Mouse (Mus musculus): Measurements from ENCODE around the gene Pum2. TPM values are rescaled to one million over a fixed set of nuclear protein-coding genes. Genes with fewer than 3 reads are reported as not detected.

Gene Pum2
- polyA plus RNA-seq, 1 experiment: 218 TPM

GRCm38 (mm10) chr12:8726890-8727289 lies 53.0 kb downstream of the Pum2 start:
- 58% methylated on average over 1 of the region's 1 CpGs for WGBS
- no peak overlapping the region for H3K27ac ChIP-seq (ENCODE audit: insufficient read depth, low read depth, low read length)
- H3K4me1 ChIP-seq (ENCODE audit: control insufficient read depth, insufficient read depth, low read length): no peaks in the 10 kb centered on the region
- H3K4me3 ChIP-seq (ENCODE audit: insufficient read depth, low read depth, low read length): no peak overlapping the region
- TF ChIP-seq CTCF (IDR thresholded peaks at IDR 0.05; ENCODE audit: insufficient read depth, low read depth, low read length) (no peak), POLR2A (IDR thresholded peaks at IDR 0.05; ENCODE audit: insufficient read depth, low read depth, low read length) (no peak)

- 79% methylated on average over 2 of the region's 2 CpGs for WGBS
- Histone ChIP-seq H3K4me3 (ENCODE audit: insufficient read depth, low read depth, low read length) (no peak overlapping the region), H3K4me1 (ENCODE audit: control insufficient read depth, insufficient read depth, low read length) (no peaks in the 10 kb centered on the region), H3K27ac (ENCODE audit: insufficient read depth, low read depth, low read length) (no peak overlapping the region)
- no peak for TF ChIP-seq POLR2A (IDR thresholded peaks at IDR 0.05; ENCODE audit: insufficient read depth, low read depth, low read length)
- no peak for TF ChIP-seq CTCF (IDR thresholded peaks at IDR 0.05; ENCODE audit: insufficient read depth, low read depth, low read length)
These were observed 54.8 kb downstream of the Pum2 start for GRCm38 (mm10) chr12:8728739-8729138.

- H3K4me1 ChIP-seq (ENCODE audit: control insufficient read depth, insufficient read depth, low read length): no peaks in the 10 kb centered on the region
- H3K4me3 ChIP-seq (ENCODE audit: insufficient read depth, low read depth, low read length): no peak overlapping the region
- TF ChIP-seq CTCF (IDR thresholded peaks at IDR 0.05; ENCODE audit: insufficient read depth, low read depth, low read length): no peak
- TF ChIP-seq POLR2A (IDR thresholded peaks at IDR 0.05; ENCODE audit: insufficient read depth, low read depth, low read length): no peak
- H3K27ac ChIP-seq (ENCODE audit: insufficient read depth, low read depth, low read length): no peak overlapping the region
- 99% methylated on average over 2 of the region's 2 CpGs for WGBS
These were observed 79.7 kb downstream of the Pum2 start for GRCm38 (mm10) chr12:8753654-8754053.

- Histone ChIP-seq H3K27ac (ENCODE audit: insufficient read depth, low read depth, low read length) (no peak overlapping the region), H3K4me1 (ENCODE audit: control insufficient read depth, insufficient read depth, low read length) (no peaks in the 10 kb centered on the region), H3K4me3 (ENCODE audit: insufficient read depth, low read depth, low read length) (no peak overlapping the region)
- WGBS: 65% methylated on average over 4 of the region's 4 CpGs
- TF ChIP-seq POLR2A (IDR thresholded peaks at IDR 0.05; ENCODE audit: insufficient read depth, low read depth, low read length) (no peak), CTCF (IDR thresholded peaks at IDR 0.05; ENCODE audit: insufficient read depth, low read depth, low read length) (no peak)
These were observed 80.2 kb downstream of the Pum2 start for GRCm38 (mm10) chr12:8754116-8754515.

- Histone ChIP-seq H3K27ac (ENCODE audit: insufficient read depth, low read depth, low read length) (no peak overlapping the region), H3K4me1 (ENCODE audit: control insufficient read depth, insufficient read depth, low read length) (no peaks in the 10 kb centered on the region), H3K4me3 (ENCODE audit: insufficient read depth, low read depth, low read length) (no peak overlapping the region)
- WGBS: 94% methylated on average over 3 of the region's 3 CpGs
- TF ChIP-seq POLR2A (IDR thresholded peaks at IDR 0.05; ENCODE audit: insufficient read depth, low read depth, low read length) (no peak), CTCF (IDR thresholded peaks at IDR 0.05; ENCODE audit: insufficient read depth, low read depth, low read length) (no peak)
These were observed 84.1 kb downstream of the Pum2 start for GRCm38 (mm10) chr12:8758029-8758428.

GRCm38 (mm10) chr12:8759115-8759514 lies 85.2 kb downstream of the Pum2 start:
- WGBS: 77% methylated on average over 4 of the region's 4 CpGs

GRCm38 (mm10) chr12:8759779-8760178 lies 85.8 kb downstream of the Pum2 start:
- no peak overlapping the region for H3K27ac ChIP-seq (ENCODE audit: insufficient read depth, low read depth, low read length)
- TF ChIP-seq CTCF (IDR thresholded peaks at IDR 0.05; ENCODE audit: insufficient read depth, low read depth, low read length) (no peak), POLR2A (IDR thresholded peaks at IDR 0.05; ENCODE audit: insufficient read depth, low read depth, low read length) (no peak)
- H3K4me3 ChIP-seq (ENCODE audit: insufficient read depth, low read depth, low read length): no peak overlapping the region
- no peaks in the 10 kb centered on the region for H3K4me1 ChIP-seq (ENCODE audit: control insufficient read depth, insufficient read depth, low read length)
- 76% methylated on average over 6 of the region's 6 CpGs for WGBS

More at GRCm38 (mm10) chr12:8759115-8759514, 85.2 kb downstream of the Pum2 start:
- H3K27ac ChIP-seq (ENCODE audit: insufficient read depth, low read depth, low read length): no peak overlapping the region
- no peak for TF ChIP-seq CTCF (IDR thresholded peaks at IDR 0.05; ENCODE audit: insufficient read depth, low read depth, low read length)
- TF ChIP-seq POLR2A (IDR thresholded peaks at IDR 0.05; ENCODE audit: insufficient read depth, low read depth, low read length): no peak
- H3K4me1 ChIP-seq (ENCODE audit: control insufficient read depth, insufficient read depth, low read length): no peaks in the 10 kb centered on the region
- no peak overlapping the region for H3K4me3 ChIP-seq (ENCODE audit: insufficient read depth, low read depth, low read length)

GRCm38 (mm10) chr12:8760561-8760960 lies 86.6 kb downstream of the Pum2 start:
- TF ChIP-seq CTCF (IDR thresholded peaks at IDR 0.05; ENCODE audit: insufficient read depth, low read depth, low read length) (no peak), POLR2A (IDR thresholded peaks at IDR 0.05; ENCODE audit: insufficient read depth, low read depth, low read length) (no peak)
- no peak overlapping the region for H3K4me3 ChIP-seq (ENCODE audit: insufficient read depth, low read depth, low read length)
- no peaks in the 10 kb centered on the region for H3K4me1 ChIP-seq (ENCODE audit: control insufficient read depth, insufficient read depth, low read length)

GRCm38 (mm10) chr12:8761058-8761457 lies 87.1 kb downstream of the Pum2 start:
- Histone ChIP-seq H3K27ac (ENCODE audit: insufficient read depth, low read depth, low read length) (no peak overlapping the region), H3K4me1 (ENCODE audit: control insufficient read depth, insufficient read depth, low read length) (no peaks in the 10 kb centered on the region), H3K4me3 (ENCODE audit: insufficient read depth, low read depth, low read length) (no peak overlapping the region)
- TF ChIP-seq POLR2A (IDR thresholded peaks at IDR 0.05; ENCODE audit: insufficient read depth, low read depth, low read length) (no peak), CTCF (IDR thresholded peaks at IDR 0.05; ENCODE audit: insufficient read depth, low read depth, low read length) (no peak)
- 80% methylated on average over 7 of the region's 7 CpGs for WGBS

More at GRCm38 (mm10) chr12:8760561-8760960, 86.6 kb downstream of the Pum2 start:
- WGBS: 88% methylated on average over 6 of the region's 6 CpGs
- H3K27ac ChIP-seq (ENCODE audit: insufficient read depth, low read depth, low read length): no peak overlapping the region

- TF ChIP-seq CTCF (IDR thresholded peaks at IDR 0.05; ENCODE audit: insufficient read depth, low read depth, low read length) (no peak), POLR2A (IDR thresholded peaks at IDR 0.05; ENCODE audit: insufficient read depth, low read depth, low read length) (no peak)
- Histone ChIP-seq H3K4me3 (ENCODE audit: insufficient read depth, low read depth, low read length) (no peak overlapping the region), H3K27ac (ENCODE audit: insufficient read depth, low read depth, low read length) (no peak overlapping the region), H3K4me1 (ENCODE audit: control insufficient read depth, insufficient read depth, low read length) (no peaks in the 10 kb centered on the region)
- WGBS: 80% methylated on average over 2 of the region's 2 CpGs
These were observed 88.7 kb downstream of the Pum2 start for GRCm38 (mm10) chr12:8762667-8763066.
